Mouse (Mus musculus) liver, embryonic 14.5 days (tissue): ENCODE measurements around the gene Cdh11. TPM values are rescaled to one million over a fixed set of nuclear protein-coding genes. Genes with fewer than 3 reads are reported as not detected.

Experiments used
- ATAC-seq: fragments of 200-750 bp; cut with Nextera tagmentation; 2 replicates; pipeline ENCODE4 v1.8.0; 2017; ENCODE audit warnings: moderate number of reproducible peaks, mild to moderate bottlenecking, moderate library complexity; ENCODE audit not compliant: insufficient read depth
- DNase-seq, 3 experiments: peaks; one replicate each; pipeline ENCODE4 v3.0.0-alpha.2; 2012 to 2013; ENCODE audit warnings: low read depth in 3 of 3, low spot score in 3 of 3
- H3K27ac ChIP-seq: fragments of 300-500 bp; sonication (generic); 2 replicates; pipeline ENCODE4 v1.5.1; 2014; ENCODE audit warnings: moderate library complexity, mild to moderate bottlenecking, control low read depth, inconsistent platforms
- H3K27me3 ChIP-seq: fragments of 300-500 bp; sonication (generic); 2 replicates; pipeline ENCODE4 v1.6.1; 2014; ENCODE audit warnings: mild to moderate bottlenecking, low read length, moderate library complexity; ENCODE audit not compliant: control insufficient read depth, insufficient read depth
- H3K36me3 ChIP-seq: fragments of 300-500 bp; sonication (generic); replicated peaks from 2 replicates; pipeline ENCODE4 v1.6.1; 2014; ENCODE audit warnings: low read depth; ENCODE audit not compliant: control insufficient read depth, insufficient read depth
- H3K4me1 ChIP-seq, 2 experiments: fragments of 200-500 bp in 1 of 2; fragments of 300-500 bp in 1 of 2; sonication (generic) in 1 of 2; replicated peaks; 2 replicates each; pipeline ENCODE4 v1.6.1; 2012 to 2014; ENCODE audit warnings: antibody characterized with exemption in 1 of 2, inconsistent platforms in 1 of 2, low read length in 1 of 2; ENCODE audit not compliant: control insufficient read depth in 2 of 2, insufficient read depth in 2 of 2
- H3K4me2 ChIP-seq: fragments of 300-500 bp; sonication (generic); 2 replicates; pipeline ENCODE4 v1.6.1; 2014; ENCODE audit warnings: low read depth, mild to moderate bottlenecking, control low read depth, moderate library complexity
- H3K4me3 ChIP-seq, 2 experiments: fragments of 200-500 bp in 1 of 2; fragments of 300-500 bp in 1 of 2; sonication (generic) in 1 of 2; 2 replicates each; pipeline ENCODE4 v1.5.1; 2012 to 2014; ENCODE audit warnings: low read depth in 2 of 2, low read length in 2 of 2, mild to moderate bottlenecking in 2 of 2, control low read depth in 1 of 2, inconsistent platforms in 1 of 2, moderate library complexity in 1 of 2; ENCODE audit not compliant: insufficient read depth in 1 of 2
- H3K9ac ChIP-seq: fragments of 300-500 bp; sonication (generic); replicated peaks from 2 replicates; pipeline ENCODE4 v1.6.1; 2014; ENCODE audit warnings: mild to moderate bottlenecking, control low read depth, moderate library complexity
- H3K9me3 ChIP-seq: fragments of 300-500 bp; sonication (generic); 2 replicates; pipeline ENCODE4 v1.6.1; 2016; ENCODE audit warnings: low read length, mixed read lengths; ENCODE audit not compliant: control insufficient read depth
- CTCF ChIP-seq: IDR thresholded peaks from 2 replicates; pipeline ENCODE4 v1.5.1; 2016; ENCODE audit warnings: antibody characterized with exemption, low read depth, control low read depth
- EP300 ChIP-seq: IDR thresholded peaks from 2 replicates; pipeline ENCODE4 v1.6.1; 2016; ENCODE audit warnings: antibody characterized with exemption, low read depth
- WGBS: fragments of 180-500 bp; shearing (Covaris S2); extraction: QIAGEN DNeasy Blood & Tissue Kit; methylation state at CpG from one replicate; pipeline ENCODE4 v1.1.7; 2014; ENCODE audit not compliant: insufficient replicate concordance; 5-methylcytosine and 5-hydroxymethylcytosine counted together
- polyA plus RNA-seq, 2 experiments: library from polyadenylated mRNA; depleted of rRNA in 1 of 2; stranded (reverse) in 1 of 2; unstranded in 1 of 2; fragments of >200 nt; fragmentation: Nextera tagmentation in 1 of 2; extraction: Ambion mirVana in 1 of 2; gene quantifications; 2 replicates each; pipeline versions ENCODE4 v1.2.1 to v1.2.3; 2012 to 2014

Cdh11 gene
- polyA plus RNA-seq, 2 experiments: 1.3 to 2.4 TPM

DNA sequence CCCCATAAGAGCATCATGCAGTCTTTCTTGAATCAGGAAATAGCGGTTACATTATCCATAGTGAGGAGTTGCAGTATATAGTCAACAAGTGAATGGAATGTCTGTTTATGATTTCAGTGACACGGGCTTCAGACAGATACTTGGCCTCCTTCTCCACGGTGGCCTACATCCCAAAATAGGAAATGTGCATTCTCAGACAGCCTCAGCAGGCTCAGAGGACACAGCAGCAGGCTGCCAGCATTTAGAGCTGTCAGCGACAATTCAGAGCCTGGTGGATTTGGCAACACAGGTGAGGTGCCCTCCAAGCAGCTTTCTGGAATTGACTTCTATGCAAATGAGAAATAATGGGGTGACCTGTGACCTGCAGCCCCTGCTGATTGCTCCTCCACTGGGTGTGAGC is 69.5 kb downstream of the Cdh11 start:
- DNase-seq (no peak), ATAC-seq (no peak)
- TF ChIP-seq CTCF (no peak), EP300 (no peak)
- Histone ChIP-seq H3K4me1 (no peaks in the 10 kb centered on the region), H3K4me2 (no peak overlapping the region), H3K27ac (no peak overlapping the region), H3K4me3 (no peak overlapping the region), H3K9me3 (no peaks in the 10 kb centered on the region), H3K9ac (no peak overlapping the region), H3K27me3 (no peaks in the 10 kb centered on the region), H3K36me3 (no peaks in the 10 kb centered on the region)
- WGBS: 56% methylated on average over 4 of the region's 4 CpGs

GRCm38 (mm10) chr8:102707305-102707704 is 78.1 kb downstream of the Cdh11 start:
- WGBS: 14% methylated on average over 7 of the region's 7 CpGs
- no peak for DNase-seq

DNA sequence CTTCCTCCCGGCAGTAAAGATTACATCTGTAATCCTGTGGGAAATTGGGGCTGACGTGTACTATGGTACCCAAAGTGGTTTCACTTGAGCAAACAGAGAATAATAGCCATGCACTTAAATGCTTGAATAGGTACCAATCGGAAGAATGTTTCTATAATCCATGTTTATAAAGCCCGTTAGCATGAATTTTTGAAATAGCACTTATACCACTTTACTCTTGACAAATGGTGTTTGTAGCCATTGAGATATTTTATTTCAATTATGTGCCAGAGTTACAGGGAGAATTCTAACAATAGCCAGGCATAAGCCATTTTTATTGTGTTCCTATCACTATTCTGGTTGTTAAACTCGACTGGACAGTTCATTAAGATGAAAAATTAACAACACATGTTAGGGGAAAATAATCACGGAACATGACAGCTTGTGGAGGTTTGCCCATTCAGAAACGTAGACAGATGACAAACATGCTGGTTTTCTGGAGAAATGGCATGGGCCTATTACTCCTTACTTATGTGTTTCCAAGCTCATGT is 80.0 kb downstream of the Cdh11 start:
- no peak overlapping the region for H3K9ac ChIP-seq
- no peaks in the 10 kb centered on the region for H3K36me3 ChIP-seq
- H3K27ac ChIP-seq: no peak overlapping the region
- H3K27me3 ChIP-seq: no peaks in the 10 kb centered on the region
- H3K4me3 ChIP-seq: no peak overlapping the region
- H3K9me3 ChIP-seq: no peaks in the 10 kb centered on the region
- no peak overlapping the region for H3K4me2 ChIP-seq
- TF ChIP-seq CTCF (no peak), EP300 (no peak)
- WGBS: 58% methylated on average over 7 of the region's 7 CpGs
- H3K4me1 ChIP-seq: no peaks in the 10 kb centered on the region
- ATAC-seq: no peak
- no peak for DNase-seq

More at GRCm38 (mm10) chr8:102707305-102707704, 78.1 kb downstream of the Cdh11 start:
- H3K4me1 ChIP-seq: no peaks in the 10 kb centered on the region
- no peaks in the 10 kb centered on the region for H3K9me3 ChIP-seq
- H3K36me3 ChIP-seq: no peaks in the 10 kb centered on the region
- no peak for ATAC-seq
- H3K27me3 ChIP-seq: no peaks in the 10 kb centered on the region
- H3K4me2 ChIP-seq: no peak overlapping the region
- no peak overlapping the region for H3K4me3 ChIP-seq
- TF ChIP-seq CTCF: no peak
- TF ChIP-seq EP300: no peak
- no peak overlapping the region for H3K9ac ChIP-seq
- no peak overlapping the region for H3K27ac ChIP-seq

DNA sequence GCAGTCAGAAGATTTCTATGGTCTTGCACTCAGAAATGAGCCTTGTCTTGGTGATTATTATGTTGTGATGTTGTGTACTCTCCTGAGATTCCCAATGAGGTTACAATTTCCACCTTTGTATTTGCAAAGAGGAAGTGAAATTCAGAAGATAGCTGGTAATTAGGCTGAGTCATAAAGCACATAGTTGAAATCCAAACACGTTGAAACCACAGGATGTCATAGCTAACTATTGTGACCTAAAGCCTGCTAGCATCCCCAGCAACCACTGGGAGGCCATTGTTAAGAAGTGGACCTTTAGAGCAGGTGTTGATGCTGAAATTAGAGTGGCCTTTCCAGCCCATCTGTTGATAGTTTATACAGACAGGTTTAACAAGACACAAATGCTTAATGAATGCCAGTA is 85.2 kb downstream of the Cdh11 start:
- H3K27ac ChIP-seq: no peak overlapping the region
- 7% methylated on average over 1 of the region's 1 CpGs for WGBS
- ATAC-seq (no peak), DNase-seq (no peak)
- H3K4me1 ChIP-seq: no peaks in the 10 kb centered on the region
- no peak overlapping the region for H3K9ac ChIP-seq
- no peak overlapping the region for H3K4me3 ChIP-seq
- no peak overlapping the region for H3K4me2 ChIP-seq
- no peaks in the 10 kb centered on the region for H3K27me3 ChIP-seq
- TF ChIP-seq CTCF (no peak), EP300 (no peak)
- no peaks in the 10 kb centered on the region for H3K36me3 ChIP-seq
- H3K9me3 ChIP-seq: no peaks in the 10 kb centered on the region

GRCm38 (mm10) chr8:102698232-102698837 is 87.1 kb downstream of the Cdh11 start:
- no peaks in the 10 kb centered on the region for H3K27me3 ChIP-seq
- no peak overlapping the region for H3K4me3 ChIP-seq
- H3K9ac ChIP-seq: no peak overlapping the region
- no peaks in the 10 kb centered on the region for H3K9me3 ChIP-seq
- ATAC-seq: no peak
- DNase-seq: no peak
- H3K36me3 ChIP-seq: no peaks in the 10 kb centered on the region
- 43% methylated on average over 11 of the region's 11 CpGs for WGBS
- no peaks in the 10 kb centered on the region for H3K4me1 ChIP-seq
- no peak overlapping the region for H3K27ac ChIP-seq
- no peak overlapping the region for H3K4me2 ChIP-seq
- TF ChIP-seq CTCF: no peak
- no peak for TF ChIP-seq EP300
